Mouse (Mus musculus): ENCODE results near the gene Pex3. TPM values are rescaled to one million over a fixed set of nuclear protein-coding genes. Genes with fewer than 3 reads are reported as not detected.
A peak's percentile ranks its signal among the peaks of the same experiment; 100 is the strongest.
"Not testable (repeated sequence)": the region's sequence is repeated elsewhere in the genome, so short reads cannot be mapped to it uniquely, and the experiment has no call there.

Pex3 gene
- total RNA-seq, 2 experiments from 2014 or later: 31.3 to 33.3 TPM

DNA sequence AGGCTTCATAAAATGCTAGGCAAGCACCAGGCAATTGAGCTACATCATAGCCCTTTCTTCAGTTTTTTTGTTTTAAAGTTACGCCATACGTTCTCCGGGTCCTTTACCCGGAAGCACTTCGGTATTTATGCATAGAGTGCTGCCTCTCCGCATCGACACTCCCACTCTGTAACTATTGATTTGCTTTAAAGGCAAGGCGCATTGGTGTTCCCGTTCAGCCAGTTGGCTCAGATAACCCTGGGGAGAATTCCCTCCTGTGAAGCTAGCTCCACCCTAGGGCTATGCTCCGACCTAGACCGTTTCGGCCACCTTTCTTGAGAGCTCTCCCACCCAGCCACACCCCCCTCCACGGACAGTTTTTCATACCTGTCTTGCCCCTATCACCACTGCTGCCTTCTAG is 13.5 kb upstream of the Pex3 start:
- Histone ChIP-seq H3K27ac (no peak overlapping the region), H3K4me3 (no peak overlapping the region)
- TF ChIP-seq CTCF (conservative IDR thresholded peaks at IDR 0.05): no peak
- no peak for DNase-seq (ENCODE audit: low spot score in 2 of 2)

DNA sequence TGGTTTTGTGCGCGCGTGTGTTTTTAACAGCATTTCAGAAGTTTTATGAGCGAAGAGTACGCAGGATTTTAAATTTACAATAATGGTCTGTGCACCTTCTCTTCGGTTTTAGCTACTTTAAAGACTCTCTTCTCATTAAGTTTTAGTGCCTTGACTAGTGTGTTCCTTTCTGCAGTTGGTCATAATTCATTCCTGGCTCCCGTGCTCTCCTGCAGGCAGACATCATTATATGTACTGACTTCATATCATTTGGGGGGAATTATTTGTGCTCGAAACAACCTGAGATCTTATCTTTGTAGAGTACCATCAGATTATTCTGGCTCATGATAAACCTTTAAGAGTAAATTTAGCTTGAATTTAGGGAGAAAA is 12.1 kb upstream of the Pex3 start:
- Histone ChIP-seq H3K4me3 (peak overlapping the region; percentile 42), H3K27ac (no peak overlapping the region)
- no peak for TF ChIP-seq CTCF (conservative IDR thresholded peaks at IDR 0.05)
- no peak for DNase-seq (ENCODE audit: low spot score in 2 of 2)

DNA sequence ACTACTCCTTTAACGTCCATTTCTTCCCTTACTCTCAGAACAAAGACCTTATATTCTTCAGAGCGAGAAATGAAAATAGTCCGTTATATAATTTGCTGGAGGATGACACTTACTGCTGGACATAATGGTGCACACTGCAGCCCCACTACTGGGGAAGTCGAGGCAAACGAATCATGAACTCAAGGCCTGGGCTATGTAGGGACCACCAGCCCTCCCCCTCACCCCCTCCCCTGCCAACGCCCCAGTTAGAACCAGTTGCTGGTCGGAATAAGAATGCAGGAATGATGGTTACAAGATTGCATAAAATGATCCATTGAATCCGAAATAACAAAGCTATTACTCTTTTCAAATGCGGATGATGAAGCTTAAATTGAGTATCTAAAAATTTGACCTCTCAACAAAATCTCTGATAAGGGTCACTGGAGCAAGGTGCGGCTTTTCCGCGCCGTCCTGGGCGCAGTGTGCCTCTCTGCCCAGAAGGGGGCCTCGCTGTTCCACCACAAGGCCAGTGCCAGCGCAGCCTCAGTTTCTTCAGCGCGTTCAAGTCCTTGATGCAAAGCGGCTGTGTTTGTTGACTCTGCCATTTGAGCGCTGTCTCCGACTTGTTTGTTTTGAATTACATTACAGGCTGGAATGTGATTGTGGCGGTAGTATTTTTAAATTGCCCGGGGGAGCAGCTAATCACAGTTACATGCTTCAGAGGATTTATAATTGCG is 11.6 kb upstream of the Pex3 start:
- no peak overlapping the region for H3K27ac ChIP-seq
- peak; percentile 98 for TF ChIP-seq CTCF (conservative IDR thresholded peaks at IDR 0.05)
- peak overlapping the region; percentile 42 for H3K4me3 ChIP-seq
- peak; percentile 65 to 79 for DNase-seq (ENCODE audit: low spot score in 2 of 2)

DNA sequence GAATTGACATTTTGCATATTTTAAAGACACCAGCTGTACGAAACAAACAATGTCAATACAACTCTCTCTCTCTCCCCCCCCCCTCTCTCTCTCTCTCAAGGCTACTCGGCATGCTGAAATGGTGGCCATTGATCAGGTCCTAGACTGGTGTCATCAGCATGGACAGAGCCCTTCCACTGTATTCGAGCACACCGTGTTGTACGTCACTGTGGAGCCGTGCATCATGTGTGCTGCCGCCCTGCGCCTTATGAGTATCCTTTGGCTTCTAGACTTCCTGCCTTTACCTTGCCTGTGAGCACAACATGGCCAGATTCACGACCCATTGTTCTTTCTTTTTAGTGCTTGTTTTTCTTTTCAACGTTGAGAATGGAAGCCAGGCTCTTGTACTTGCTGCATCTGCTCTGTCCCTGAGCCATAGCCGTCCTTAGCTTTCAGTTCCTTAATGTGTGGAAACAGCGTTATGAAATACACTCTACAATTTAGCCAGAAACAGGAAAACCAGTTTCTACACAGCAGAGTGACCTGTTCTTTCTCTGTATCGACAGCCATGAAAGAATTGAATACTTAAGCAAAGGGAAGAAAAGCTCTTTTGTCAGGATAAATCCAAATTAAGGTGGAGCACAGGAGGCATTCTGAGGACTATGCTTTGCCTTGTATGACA is 7.2 kb upstream of the Pex3 start:
- no peak overlapping the region for H3K4me3 ChIP-seq
- no peak overlapping the region for H3K27ac ChIP-seq
- no peak for DNase-seq (ENCODE audit: low spot score in 2 of 2)
- no peak for TF ChIP-seq CTCF (conservative IDR thresholded peaks at IDR 0.05)

DNA sequence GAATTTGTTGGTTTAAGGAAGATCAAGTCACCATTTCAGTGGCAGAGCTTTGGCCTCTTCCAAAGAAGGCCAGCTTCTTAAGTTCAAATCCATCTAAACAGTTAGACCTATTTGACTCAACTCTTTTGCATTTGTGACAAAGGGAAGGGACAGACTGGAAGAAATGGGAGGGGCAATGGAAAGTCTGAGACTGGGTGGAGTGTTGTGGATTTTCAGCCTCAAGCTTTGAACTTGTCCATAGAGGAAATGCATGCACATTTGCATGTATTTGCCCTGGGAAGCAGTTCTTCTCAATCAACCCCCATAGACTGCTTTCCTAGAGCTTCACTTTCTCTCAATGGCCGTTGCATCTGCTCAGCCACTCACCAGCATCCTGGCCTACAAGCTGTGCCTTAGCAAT is 1.4 kb upstream of the Pex3 start:
- Histone ChIP-seq H3K27ac (no peak overlapping the region), H3K4me3 (no peak overlapping the region)
- no peak for TF ChIP-seq CTCF (conservative IDR thresholded peaks at IDR 0.05)
- no peak for DNase-seq (ENCODE audit: low spot score in 2 of 2)

DNA sequence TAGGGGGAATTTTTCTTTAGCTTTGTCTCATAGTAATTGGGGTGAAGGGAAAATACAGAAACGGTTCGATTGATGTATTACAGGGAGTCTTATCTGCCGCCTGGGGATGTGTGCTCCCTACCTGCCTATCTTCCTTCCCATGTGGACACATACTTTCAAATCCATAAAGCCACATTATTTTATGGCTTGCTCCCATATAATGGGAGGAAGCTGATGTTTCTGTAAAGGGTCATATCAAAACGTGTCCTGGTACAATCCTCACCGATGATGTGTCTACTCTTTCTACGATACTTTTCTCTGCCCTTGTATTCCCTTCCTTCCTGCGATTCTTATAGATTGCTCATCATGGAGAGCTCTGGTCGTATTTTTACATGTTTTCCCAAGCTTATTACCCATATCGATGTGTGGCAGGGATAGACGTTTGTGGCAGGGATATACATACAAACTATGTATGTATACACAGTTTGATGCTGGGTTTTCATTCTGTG is 600 bp upstream of the Pex3 start:
- peak overlapping the region; percentile 97 for H3K4me3 ChIP-seq
- TF ChIP-seq CTCF (conservative IDR thresholded peaks at IDR 0.05): no peak
- no peak for DNase-seq (ENCODE audit: low spot score in 2 of 2)
- H3K27ac ChIP-seq: peak overlapping the region; percentile 89

DNA sequence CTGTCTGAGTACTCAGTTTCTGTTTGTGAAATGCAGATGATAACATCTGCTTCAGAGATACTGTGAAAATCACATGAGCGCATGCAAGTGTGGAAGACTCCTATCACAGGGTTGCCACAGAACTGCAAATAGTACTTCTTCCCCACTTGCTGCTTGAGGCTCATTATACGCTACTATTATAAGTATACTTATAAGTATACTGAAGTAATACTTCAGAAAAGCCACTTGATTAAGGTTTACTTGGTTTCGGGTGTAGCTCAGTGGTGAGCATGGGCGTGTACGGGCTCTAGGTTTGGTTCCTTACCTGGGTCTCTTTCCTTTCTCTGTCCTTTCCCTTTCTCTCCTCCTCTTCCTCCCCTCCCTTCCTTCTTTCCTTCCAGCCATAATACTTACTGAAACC is 11.2 kb downstream of the Pex3 start:
- no peak overlapping the region for H3K27ac ChIP-seq
- no peak for DNase-seq (ENCODE audit: low spot score in 2 of 2)
- no peak for TF ChIP-seq CTCF (conservative IDR thresholded peaks at IDR 0.05)
- no peak overlapping the region for H3K4me3 ChIP-seq

DNA sequence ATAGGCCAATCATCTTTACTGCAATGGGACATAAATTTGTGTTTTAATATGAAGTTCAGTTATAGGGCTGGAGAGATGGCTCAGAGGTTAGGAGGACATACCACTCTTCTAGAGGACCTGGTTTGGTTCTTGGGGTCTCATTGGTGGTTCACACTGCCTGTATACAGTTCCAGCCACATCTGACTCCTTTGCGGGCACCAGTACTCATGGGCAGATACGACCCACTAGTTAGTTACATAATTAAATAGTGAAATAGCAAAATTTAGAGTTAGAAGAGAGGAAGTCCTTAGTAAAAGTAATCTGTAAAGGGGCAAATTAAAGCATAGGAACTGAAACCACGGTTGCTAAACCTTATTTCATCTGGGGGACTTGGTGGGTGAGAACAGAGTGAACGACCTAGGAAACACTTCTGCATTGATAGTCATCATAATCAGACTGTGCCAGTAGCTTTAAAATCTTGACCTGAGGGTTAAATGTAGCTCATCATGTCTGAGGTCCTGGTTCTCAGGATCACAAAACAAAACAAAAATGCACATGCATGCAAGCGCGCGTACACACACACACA is 13.1 kb downstream of the Pex3 start:
- no peak overlapping the region for H3K27ac ChIP-seq
- TF ChIP-seq CTCF (conservative IDR thresholded peaks at IDR 0.05): no peak
- DNase-seq (ENCODE audit: low spot score in 2 of 2): no peak
- no peak overlapping the region for H3K4me3 ChIP-seq

DNA sequence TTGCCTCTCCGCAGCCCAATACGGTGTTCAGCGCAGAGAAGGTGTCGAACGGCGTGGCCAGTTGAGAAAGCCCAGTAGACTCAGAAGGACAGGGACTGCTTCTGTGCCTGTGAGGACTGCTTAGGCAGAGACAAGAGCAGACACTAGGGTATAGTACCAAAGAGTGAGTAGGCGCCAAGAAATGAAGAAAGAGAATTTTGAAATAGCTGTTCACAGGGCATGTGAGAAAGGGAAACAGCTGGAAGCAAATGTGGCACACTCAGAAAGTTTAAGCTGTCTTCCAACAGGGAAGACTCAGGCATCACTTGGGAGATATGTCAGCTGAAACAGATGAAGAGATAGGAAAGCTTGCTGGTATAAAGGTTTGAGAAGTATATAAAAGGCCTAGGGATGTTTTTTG is 16.2 kb downstream of the Pex3 start:
- DNase-seq (ENCODE audit: low spot score in 2 of 2): no peak
- no peak for TF ChIP-seq CTCF (conservative IDR thresholded peaks at IDR 0.05)
- H3K27ac ChIP-seq: no peak overlapping the region
- no peak overlapping the region for H3K4me3 ChIP-seq

DNA sequence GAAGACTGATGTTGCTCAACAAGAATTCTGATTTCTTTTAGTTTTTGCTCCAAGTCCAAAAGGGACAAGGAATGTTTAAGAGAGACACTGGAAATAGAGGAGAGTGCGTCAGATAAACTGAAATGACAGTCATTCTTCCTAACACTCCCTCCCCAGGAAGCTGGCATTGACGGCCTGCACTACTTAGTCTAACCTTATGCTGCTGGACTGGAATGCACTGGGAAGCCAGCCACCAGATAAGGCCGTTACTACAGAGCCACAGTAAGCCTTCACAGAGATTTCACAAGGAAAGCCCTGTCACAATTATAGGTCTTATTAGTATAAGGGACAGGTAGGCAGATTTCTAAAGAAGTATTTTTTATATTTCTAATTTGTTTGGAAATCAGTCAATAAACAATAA is 18.2 kb downstream of the Pex3 start:
- H3K27ac ChIP-seq: no peak overlapping the region
- TF ChIP-seq CTCF (conservative IDR thresholded peaks at IDR 0.05): no peak
- no peak for DNase-seq (ENCODE audit: low spot score in 2 of 2)

DNA sequence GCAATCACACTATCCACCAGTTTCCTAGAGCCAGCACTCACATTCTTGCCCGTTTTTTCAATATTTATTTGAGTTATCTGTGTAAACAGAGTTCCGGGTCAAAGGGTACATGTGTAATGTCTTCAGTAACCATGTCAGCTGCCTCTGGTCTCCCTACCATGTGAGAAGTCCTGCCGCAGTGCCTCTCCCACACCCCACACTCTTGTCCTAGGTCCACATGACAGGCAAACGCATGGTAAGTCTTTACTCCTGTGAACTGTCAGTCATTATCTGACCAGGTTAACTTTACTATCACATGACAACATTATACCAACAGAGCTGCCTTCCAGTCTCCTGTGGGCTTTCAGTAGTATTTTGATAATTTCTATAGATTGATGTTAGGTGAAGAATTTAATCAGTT is 24.8 kb downstream of the Pex3 start:
- no peak overlapping the region for H3K4me3 ChIP-seq
- TF ChIP-seq CTCF (conservative IDR thresholded peaks at IDR 0.05): no peak

More for the DNA sequence above, 18.2 kb downstream of the Pex3 start:
- H3K4me3 ChIP-seq: no peak overlapping the region

DNA sequence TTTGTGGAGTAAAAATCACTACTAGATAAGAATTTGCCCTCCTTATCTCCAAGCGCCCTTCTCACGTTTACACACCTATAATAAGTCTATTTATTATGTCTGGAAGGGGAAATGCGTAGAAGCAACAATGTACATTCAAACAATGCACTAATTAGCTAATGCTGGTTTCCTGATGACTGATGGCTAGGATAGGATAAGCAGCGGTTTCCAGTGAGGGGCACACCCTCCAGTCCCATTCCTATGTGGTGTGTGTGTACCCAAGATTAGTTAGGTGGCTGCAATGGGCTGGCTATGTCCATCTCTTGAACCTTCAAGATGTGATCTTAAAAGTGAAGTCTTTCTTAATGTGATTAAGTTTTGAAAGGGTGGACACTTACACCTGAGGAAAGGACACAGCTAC is 31.1 kb downstream of the Pex3 start:
- DNase-seq (ENCODE audit: low spot score in 2 of 2): no peak
- no peak overlapping the region for H3K27ac ChIP-seq
- H3K4me3 ChIP-seq: no peak overlapping the region
- no peak for TF ChIP-seq CTCF (conservative IDR thresholded peaks at IDR 0.05)

More for the DNA sequence above, 24.8 kb downstream of the Pex3 start:
- no peak for DNase-seq (ENCODE audit: low spot score in 2 of 2)
- no peak overlapping the region for H3K27ac ChIP-seq

DNA sequence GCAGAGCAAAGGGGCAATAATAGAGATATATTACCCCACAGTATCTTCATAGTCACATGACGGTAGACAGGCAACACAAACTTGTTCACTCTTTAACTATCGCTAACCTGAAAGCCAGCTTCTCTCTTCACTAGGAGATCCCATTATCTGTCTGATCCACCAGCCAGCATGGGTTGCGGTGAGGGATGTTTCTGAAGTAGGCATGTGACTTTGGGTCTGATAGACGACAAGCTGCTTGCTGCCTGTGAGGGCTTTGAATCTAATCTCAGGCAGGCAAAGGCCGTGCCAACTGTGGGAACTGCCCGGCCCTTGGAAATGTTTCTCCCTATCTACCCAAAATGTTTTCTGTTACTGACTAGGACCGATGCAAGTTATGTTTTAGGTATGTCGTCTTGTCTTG is 50.6 kb downstream of the Pex3 start:
- H3K4me3 ChIP-seq: peak overlapping the region; percentile 47
- no peak overlapping the region for H3K27ac ChIP-seq
- DNase-seq (ENCODE audit: low spot score in 2 of 2): no peak
- no peak for TF ChIP-seq CTCF (conservative IDR thresholded peaks at IDR 0.05)

DNA sequence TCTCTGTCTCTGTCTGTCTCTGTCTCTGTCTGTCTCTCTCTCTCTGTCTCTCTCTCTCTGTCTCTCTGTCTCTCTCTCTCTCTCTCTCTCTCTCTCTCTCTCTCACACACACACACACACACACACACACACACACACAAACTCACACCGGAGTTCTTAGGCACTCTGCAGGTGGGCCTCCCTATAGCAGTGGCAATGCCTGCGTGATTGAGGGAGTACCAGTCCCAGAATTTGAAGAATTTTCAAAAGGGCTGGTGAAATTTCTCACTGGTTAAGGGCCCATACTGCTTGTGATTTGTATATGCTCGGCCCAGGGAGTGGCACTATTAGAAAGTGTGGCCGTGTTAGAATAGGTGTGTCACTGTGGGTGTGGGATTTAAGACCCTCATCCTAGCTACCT is 51.4 kb downstream of the Pex3 start:
- not testable (repeated sequence) for H3K27ac ChIP-seq; DNase-seq (ENCODE audit: low spot score in 2 of 2)
- peak overlapping the region; percentile 47 for H3K4me3 ChIP-seq

All from layer of hippocampus, adult 2 months (tissue).